Mouse (Mus musculus) stomach, postnatal 0 days (tissue): Measurements from ENCODE around the gene Ccdc84. TPM values are rescaled to one million over a fixed set of nuclear protein-coding genes. Genes with fewer than 3 reads are reported as not detected.

Source experiments
- ATAC-seq: fragments of 200-750 bp; cut with Nextera tagmentation; 2 replicates; pipeline ENCODE4 v1.8.0; 2017; ENCODE audit not compliant: low FRiP score, low TSS enrichment
- DNase-seq: peaks from one replicate; pipeline ENCODE4 v3.0.0-alpha.2; 2016; ENCODE audit warnings: low spot score
- H3K27ac ChIP-seq: fragments of 300-500 bp; sonication (generic); replicated peaks from 2 replicates; pipeline ENCODE4 v1.5.1; 2014; ENCODE audit warnings: mild to moderate bottlenecking, control low read depth
- H3K27me3 ChIP-seq: fragments of 300-500 bp; sonication (generic); 2 replicates; pipeline ENCODE4 v1.6.1; 2014; ENCODE audit warnings: low read length; ENCODE audit not compliant: control insufficient read depth, insufficient read depth
- H3K36me3 ChIP-seq: fragments of 300-500 bp; sonication (generic); 2 replicates; pipeline ENCODE4 v1.6.1; 2014; ENCODE audit warnings: low read length, mixed read lengths; ENCODE audit not compliant: control insufficient read depth, insufficient read depth
- H3K4me1 ChIP-seq: fragments of 300-500 bp; sonication (generic); replicated peaks from 2 replicates; pipeline ENCODE4 v1.6.1; 2014; ENCODE audit warnings: antibody characterized with exemption; ENCODE audit not compliant: control insufficient read depth, insufficient read depth
- H3K4me2 ChIP-seq: fragments of 300-500 bp; sonication (generic); replicated peaks from 2 replicates; pipeline ENCODE4 v1.6.1; 2014; ENCODE audit warnings: low read depth, mild to moderate bottlenecking, control low read depth, moderate library complexity
- H3K4me3 ChIP-seq: fragments of 300-500 bp; sonication (generic); 2 replicates; pipeline ENCODE4 v1.5.1; 2014; ENCODE audit warnings: low read depth, low read length, control low read depth
- H3K9ac ChIP-seq: fragments of 300-500 bp; sonication (generic); 2 replicates; pipeline ENCODE4 v1.6.1; 2014; ENCODE audit warnings: mild to moderate bottlenecking, low read length, control low read depth, mixed read lengths
- H3K9me3 ChIP-seq: fragments of 300-500 bp; sonication (generic); 2 replicates; pipeline ENCODE4 v1.6.1; 2016; ENCODE audit warnings: low read length; ENCODE audit not compliant: control insufficient read depth
- CTCF ChIP-seq: IDR thresholded peaks from 2 replicates; pipeline ENCODE4 v1.5.1; 2016; ENCODE audit warnings: antibody characterized with exemption, low read depth, mild to moderate bottlenecking, moderate library complexity
- EP300 ChIP-seq: optimal IDR thresholded peaks from 2 replicates; pipeline ENCODE3; 2016; ENCODE audit warnings: antibody characterized with exemption
- WGBS: fragments of 180-500 bp; shearing (Covaris S2); extraction: QIAGEN DNeasy Blood & Tissue Kit; methylation state at CpG from one replicate; pipeline ENCODE4 v1.1.7; 2014; 5-methylcytosine and 5-hydroxymethylcytosine counted together
- microRNA-seq: library from miRNA; unstranded; fragments of <30 nt; microRNA quantifications from one replicate; pipeline ENCODE4, GENCODE M21; 2016
- polyA plus RNA-seq: library from polyadenylated mRNA; unstranded; fragments of >200 nt; fragmentation: Nextera tagmentation; extraction: Ambion mirVana; gene quantifications from 2 replicates; pipeline ENCODE4 v1.2.1, GENCODE M21; 2015

Ccdc84 gene
- polyA plus RNA-seq, 1 experiment from 2014 or later = 16.4 TPM

DNA sequence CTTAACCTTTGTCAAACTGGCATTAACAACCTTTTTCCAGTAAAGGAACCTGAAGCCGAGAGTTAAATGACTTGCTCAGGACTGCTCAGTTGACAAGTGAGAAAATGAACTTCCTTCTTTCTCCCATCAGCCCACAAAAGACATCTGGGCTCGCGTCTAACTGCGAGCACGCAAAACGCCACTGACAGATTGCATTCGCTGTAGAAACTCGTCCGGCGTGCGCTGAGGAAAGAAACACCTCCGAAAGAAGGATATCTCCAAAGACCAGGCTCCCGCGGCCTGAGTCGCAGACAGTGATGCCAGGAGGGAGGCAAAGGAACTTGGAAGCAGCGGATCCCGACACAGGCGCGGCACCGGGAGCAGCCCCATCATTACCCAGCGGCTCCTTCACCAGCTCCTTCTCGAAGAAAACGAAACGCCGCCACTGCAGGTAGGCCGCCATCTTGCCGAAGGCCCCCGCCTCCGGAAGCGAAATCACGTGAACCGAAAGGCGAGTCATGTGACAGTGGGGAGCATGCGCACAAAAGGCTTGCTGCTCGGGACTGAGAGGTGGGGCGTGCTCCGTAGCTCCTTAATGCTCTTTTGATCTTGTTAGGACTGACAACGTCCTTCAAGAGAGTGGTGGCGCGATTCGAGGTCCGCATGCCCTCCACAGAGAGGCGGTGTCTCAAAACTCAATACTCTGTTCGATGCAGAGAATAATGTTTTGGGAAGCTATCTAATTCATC lies 57.0 kb downstream of the Ccdc84 start, which contains the start of gene Vps11:
TSS of gene Vps11 (minus strand) at position 481 of the 728 bp plus-strand sequence.
- peak within 1 kb of the TSS; percentile 77 for H3K4me3 ChIP-seq
- H3K27ac ChIP-seq = peak within 1 kb of the TSS; percentile 67
- H3K27me3 ChIP-seq = no peaks in the 10 kb centered on the region
- H3K36me3 ChIP-seq = peaks cover 17% of the 10 kb centered on the region
- ATAC-seq = peak; percentile 92
- H3K9ac ChIP-seq = peak within 1 kb of the TSS; percentile 88
- no peaks in the 10 kb centered on the region for H3K4me1 ChIP-seq
- no peaks in the 10 kb centered on the region for H3K9me3 ChIP-seq
- peak; percentile 96 for DNase-seq
- H3K4me2 ChIP-seq = peak within 1 kb of the TSS; percentile 76
- under 1% methylated on average over 44 of the region's 44 CpGs for WGBS
- peak; percentile 27; the same call in 1 of the 2 replicates for TF ChIP-seq CTCF
- no peak for TF ChIP-seq EP300

Small RNAs within 50 kb of the gene (microRNA-seq; reads per million reads assigned to microRNA genes)
- gene Mir7085 = not detected

Other genes with a start within 250 kb of the Ccdc84 start
- gene Cbl, start 184.5 kb downstream of the Ccdc84 start, polyA plus RNA-seq = 4.9 and 5.7 TPM in 2 replicates
- not detected in 2 replicates for gene Ccdc153, start 177.9 kb downstream of the Ccdc84 start, polyA plus RNA-seq
- 0.08 and 0.13 TPM in 2 replicates for gene Pdzd3, start 167.1 kb downstream of the Ccdc84 start, polyA plus RNA-seq
- gene Nlrx1, start 150.0 kb downstream of the Ccdc84 start, polyA plus RNA-seq = 9.2 and 10.7 TPM in 2 replicates
- gene Abcg4, start 130.0 kb downstream of the Ccdc84 start, polyA plus RNA-seq = 1.4 TPM in 2 replicates
- 8.9 and 9.4 TPM in 2 replicates for gene Hinfp, start 112.9 kb downstream of the Ccdc84 start, polyA plus RNA-seq
- 7.4 and 7.5 TPM in 2 replicates for gene C2cd2l, start 98.3 kb downstream of the Ccdc84 start, polyA plus RNA-seq
- gene Dpagt1, start 92.5 kb downstream of the Ccdc84 start, polyA plus RNA-seq = 26.9 and 27.8 TPM in 2 replicates
- 78.7 and 93.6 TPM in 2 replicates for gene H2afx, start 83.9 kb downstream of the Ccdc84 start, polyA plus RNA-seq
- gene Hmbs, start 74.3 kb downstream of the Ccdc84 start, polyA plus RNA-seq = 68.8 and 71.5 TPM in 2 replicates
- 15.8 and 18.2 TPM in 2 replicates for gene Vps11, start 56.9 kb downstream of the Ccdc84 start, polyA plus RNA-seq
- gene Hyou1, start 39.1 kb downstream of the Ccdc84 start, polyA plus RNA-seq = 18.0 and 18.5 TPM in 2 replicates
- 18.1 and 18.4 TPM in 2 replicates for gene Slc37a4, start 21.7 kb downstream of the Ccdc84 start, polyA plus RNA-seq
- 2,137 and 2,228 TPM in 2 replicates for gene Rps25, start 11.4 kb downstream of the Ccdc84 start, polyA plus RNA-seq
- 95.9 and 97.6 TPM in 2 replicates for gene Trappc4, start 11.0 kb downstream of the Ccdc84 start, polyA plus RNA-seq
- 0.05 TPM in 1 of 2 replicates, not detected in the other for gene Foxr1, start 22.6 kb upstream of the Ccdc84 start, polyA plus RNA-seq
- gene Upk2, start 36.4 kb upstream of the Ccdc84 start, polyA plus RNA-seq = 5.4 and 7.0 TPM in 2 replicates
- gene Bcl9l, start 64.3 kb upstream of the Ccdc84 start, polyA plus RNA-seq = 5.2 and 6.1 TPM in 2 replicates
- 0.13 and 0.21 TPM in 2 replicates for gene Cxcr5, start 143.3 kb upstream of the Ccdc84 start, polyA plus RNA-seq
- 7.9 and 10.4 TPM in 2 replicates for gene Ddx6, start 186.3 kb upstream of the Ccdc84 start, polyA plus RNA-seq